In the genomic region with DNA sequence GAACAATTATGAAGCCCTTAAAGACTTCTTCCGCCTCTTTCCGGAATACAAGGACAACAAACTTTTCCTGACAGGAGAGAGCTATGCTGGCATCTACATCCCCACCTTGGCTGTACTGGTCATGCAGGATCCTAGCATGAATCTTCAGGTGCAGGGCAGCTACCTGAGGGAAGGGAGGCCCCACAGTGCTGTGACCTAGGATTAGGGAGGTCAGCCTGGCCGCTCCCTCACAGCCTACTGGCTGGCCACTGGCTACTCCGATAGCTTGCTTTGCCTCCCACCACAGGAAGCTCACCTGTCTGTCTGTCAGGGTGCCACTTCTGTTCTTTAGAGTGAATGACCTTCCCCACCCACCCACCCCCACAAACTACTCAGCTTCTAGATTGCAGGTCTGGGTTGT, we compare ENCODE assay signal across 10 mouse cellular contexts. TPM values are rescaled to one million over a fixed set of nuclear protein-coding genes. Genes with fewer than 3 reads are reported as not detected.
A peak's percentile ranks its signal among the peaks of the same experiment; 100 is the strongest.
DNase-seq lines count a peak whose midpoint lies in the region; ATAC-seq lines count a peak whose summit lies in the region.
"Had no signal": no experiment of that assay in that cellular context is flagged by ENCODE, and none has a peak within 500 bp of the region (broad histone marks: within the 10 kb centered on the region; RNA-seq: fewer than 3 reads in every experiment).

No protein-coding gene starts in this region.

- peak overlapping the region; percentile 74; the same call in 1 of the 2 replicates for H3K4me3 ChIP-seq in heart, embryonic 12.5 days
- H3K4me3 ChIP-seq in megakaryocyte, embryonic 14.5 days (replicated peaks): peak overlapping the region; percentile 99
- peak overlapping the region; percentile 88; the same call in 1 of the 2 replicates for H3K4me3 ChIP-seq in limb, embryonic 10.5 days
- no peak overlapping the region for H3K4me3 ChIP-seq in neural tube, embryonic 15.5 days (replicated peaks)

- peaks cover 31% of the 10 kb centered on the region for H3K4me1 ChIP-seq in heart, embryonic 12.5 days (replicated peaks)
- H3K4me1 ChIP-seq in megakaryocyte, embryonic 14.5 days: peaks cover 40% of the 10 kb centered on the region
- peaks cover 27% of the 10 kb centered on the region for H3K4me1 ChIP-seq in limb, embryonic 10.5 days
- H3K4me1 ChIP-seq in neural tube, embryonic 15.5 days: peaks cover 26% of the 10 kb centered on the region

- WGBS in heart, embryonic 12.5 days: 87% methylated on average over 4 of the region's 4 CpGs
- 97% methylated on average over 4 of the region's 4 CpGs for WGBS in limb, embryonic 10.5 days
- WGBS in neural tube, embryonic 15.5 days: 98% methylated on average over 4 of the region's 4 CpGs

- no peaks in the 10 kb centered on the region for H3K9me3 ChIP-seq in heart, embryonic 12.5 days (replicated peaks)
- H3K9me3 ChIP-seq in megakaryocyte, embryonic 14.5 days: no peaks in the 10 kb centered on the region
- no peaks in the 10 kb centered on the region for H3K9me3 ChIP-seq in limb, embryonic 10.5 days (replicated peaks)
- H3K9me3 ChIP-seq in neural tube, embryonic 15.5 days (replicated peaks): no peaks in the 10 kb centered on the region

- H3K9ac ChIP-seq in heart, embryonic 12.5 days: no peak overlapping the region
- no peak overlapping the region for H3K9ac ChIP-seq in neural tube, embryonic 15.5 days (replicated peaks)

- H3K36me3 ChIP-seq in heart, embryonic 12.5 days: peaks cover 49% of the 10 kb centered on the region
- H3K36me3 ChIP-seq in megakaryocyte, embryonic 14.5 days (replicated peaks; ENCODE audit: low read length): peaks cover 51% of the 10 kb centered on the region
- peaks cover 49% of the 10 kb centered on the region for H3K36me3 ChIP-seq in limb, embryonic 10.5 days
- H3K36me3 ChIP-seq in neural tube, embryonic 15.5 days: peaks cover 14% of the 10 kb centered on the region

- DNase-seq in heart, postnatal 25 days (ENCODE audit: low spot score): no peak
- DNase-seq in limb, embryonic 10.5 days (ENCODE audit: low spot score): no peak
- DNase-seq in layer of hippocampus, postnatal 10 days (ENCODE audit: low spot score in 2 of 2): no peak
- no peak for DNase-seq in cerebellum, postnatal 4 days (ENCODE audit: low spot score in 2 of 2)

- no peaks in the 10 kb centered on the region for H3K27me3 ChIP-seq in heart, embryonic 12.5 days (replicated peaks)
- H3K27me3 ChIP-seq in megakaryocyte, embryonic 14.5 days (replicated peaks): peaks cover 3% of the 10 kb centered on the region
- H3K27me3 ChIP-seq in limb, embryonic 10.5 days (ENCODE audit: low read depth, poor library complexity, severe bottlenecking): no peaks in the 10 kb centered on the region
- no peaks in the 10 kb centered on the region for H3K27me3 ChIP-seq in neural tube, embryonic 15.5 days (replicated peaks)

- ATAC-seq in heart, embryonic 12.5 days (ENCODE audit: insufficient number of reproducible peaks, low FRiP score): no peak
- no peak for ATAC-seq in megakaryocyte, adult 5-6 weeks (ENCODE audit: poor library complexity, severe bottlenecking)
- ATAC-seq in neural tube, embryonic 15.5 days (ENCODE audit: low FRiP score): no peak

- no peak overlapping the region for H3K27ac ChIP-seq in heart, embryonic 12.5 days (ENCODE audit: poor library complexity, severe bottlenecking)
- H3K27ac ChIP-seq in limb, embryonic 10.5 days: no peak overlapping the region
- H3K27ac ChIP-seq in neural tube, embryonic 15.5 days (replicated peaks): no peak overlapping the region

- intact Hi-C loops in heart, postnatal 25 days (cut with DNase I): loop anchor here (2.0 to 10.0 kb wide), 2 partner anchors 20 to 200 kb away; partner anchors contain the start of gene Ncoa5

- H3K4me2 ChIP-seq in heart, embryonic 12.5 days: peak overlapping the region; percentile 96
- H3K4me2 ChIP-seq in neural tube, embryonic 15.5 days: peak overlapping the region; percentile 93

RNA-seq across cellular contexts. Expression of gene Neurl2, which starts 1.9 kb away (rescaled TPM):
- polyA plus RNA-seq in heart, embryonic 12.5 days (2016; fragmentation: Nextera tagmentation; extraction: Ambion mirVana): 45.0 and 45.5 TPM in 2 replicates
- 10 to 100 TPM; 39.9 to 44.6 TPM for total RNA-seq in heart, postnatal 25 days (2021)
- polyA plus RNA-seq in megakaryocyte, embryonic 14.5 days (2012; ENCODE audit: insufficient read depth, low replicate concordance): 5.4 TPM in 1 of 2 replicates, not detected in the other
- 2.7 and 3.4 TPM in 2 replicates for total RNA-seq in megakaryocyte, adult 5-6 weeks (2015)
- 1.6 and 1.8 TPM in 2 replicates for total RNA-seq in megakaryocyte, adult 5-6 weeks (2017)
- polyA plus RNA-seq in limb, embryonic 10.5 days (2016; fragmentation: Nextera tagmentation; extraction: Ambion mirVana): 4.0 and 6.9 TPM in 2 replicates
- polyA plus RNA-seq in neural tube, embryonic 15.5 days (2015; fragmentation: Nextera tagmentation; extraction: Ambion mirVana): 6.8 and 7.1 TPM in 2 replicates
- total RNA-seq in layer of hippocampus, postnatal 10 days (2021): 1 to 10 TPM; 3.5 to 4.7 TPM
- total RNA-seq: hematopoietic stem cell, adult 5-6 weeks had no signal

RNA-seq across cellular contexts. Expression of gene Ctsa, which starts 2.5 kb away (rescaled TPM):
- 169 and 175 TPM in 2 replicates for polyA plus RNA-seq in heart, embryonic 12.5 days (2016; fragmentation: Nextera tagmentation; extraction: Ambion mirVana)
- total RNA-seq in heart, postnatal 25 days (2021): 100 to 1,000 TPM in 1 of 2 experiments, 10 to 100 TPM in 1; 90.9 to 108 TPM
- 135 and 694 TPM in 2 replicates for polyA plus RNA-seq in megakaryocyte, embryonic 14.5 days (2012; ENCODE audit: insufficient read depth, low replicate concordance)
- total RNA-seq in megakaryocyte, adult 5-6 weeks (2015): 192 and 200 TPM in 2 replicates
- total RNA-seq in megakaryocyte, adult 5-6 weeks (2017): 224 and 228 TPM in 2 replicates
- 93.0 and 105 TPM in 2 replicates for polyA plus RNA-seq in limb, embryonic 10.5 days (2016; fragmentation: Nextera tagmentation; extraction: Ambion mirVana)
- 99.9 and 113 TPM in 2 replicates for polyA plus RNA-seq in neural tube, embryonic 15.5 days (2015; fragmentation: Nextera tagmentation; extraction: Ambion mirVana)
- 10 to 100 TPM; 70.8 to 76.9 TPM for total RNA-seq in layer of hippocampus, postnatal 10 days (2021)

RNA-seq across cellular contexts. Expression of gene Spata25, which starts 6.8 kb away (rescaled TPM):
- polyA plus RNA-seq in heart, embryonic 12.5 days (2016; fragmentation: Nextera tagmentation; extraction: Ambion mirVana): not detected in 2 replicates
- total RNA-seq in heart, postnatal 25 days (2021): under 1 TPM; 0.42 to 0.64 TPM
- not detected in 2 replicates for polyA plus RNA-seq in megakaryocyte, embryonic 14.5 days (2012; ENCODE audit: insufficient read depth, low replicate concordance)
- not detected in 2 replicates for total RNA-seq in megakaryocyte, adult 5-6 weeks (2015)
- not detected in 2 replicates for total RNA-seq in megakaryocyte, adult 5-6 weeks (2017)
- 0.36 TPM in 1 of 2 replicates, not detected in the other for polyA plus RNA-seq in limb, embryonic 10.5 days (2016; fragmentation: Nextera tagmentation; extraction: Ambion mirVana)
- polyA plus RNA-seq in neural tube, embryonic 15.5 days (2015; fragmentation: Nextera tagmentation; extraction: Ambion mirVana): not detected in 2 replicates
- 1 to 10 TPM in 1 of 2 experiments, not detected in 1; 1.6 TPM for total RNA-seq in layer of hippocampus, postnatal 10 days (2021)
- total RNA-seq: hematopoietic stem cell, adult 5-6 weeks; monocyte, adult 5-6 weeks had no signal

RNA-seq across cellular contexts. Expression of gene Zswim1, which starts 12.7 kb away (rescaled TPM):
- polyA plus RNA-seq in heart, embryonic 12.5 days (2016; fragmentation: Nextera tagmentation; extraction: Ambion mirVana): 9.8 and 10.1 TPM in 2 replicates
- 1 to 10 TPM; 3.6 to 4.5 TPM for total RNA-seq in heart, postnatal 25 days (2021)
- 13.3 and 15.6 TPM in 2 replicates for polyA plus RNA-seq in megakaryocyte, embryonic 14.5 days (2012; ENCODE audit: insufficient read depth, low replicate concordance)
- 5.7 and 6.4 TPM in 2 replicates for total RNA-seq in megakaryocyte, adult 5-6 weeks (2015)
- 2.9 TPM in 2 replicates for total RNA-seq in megakaryocyte, adult 5-6 weeks (2017)
- polyA plus RNA-seq in limb, embryonic 10.5 days (2016; fragmentation: Nextera tagmentation; extraction: Ambion mirVana): 24.3 and 24.6 TPM in 2 replicates
- polyA plus RNA-seq in neural tube, embryonic 15.5 days (2015; fragmentation: Nextera tagmentation; extraction: Ambion mirVana): 23.7 and 25.4 TPM in 2 replicates
- total RNA-seq in layer of hippocampus, postnatal 10 days (2021): 10 to 100 TPM; 18.5 to 18.7 TPM

RNA-seq across cellular contexts. Expression of gene Pltp, which starts 22.3 kb away (rescaled TPM):
- 9.7 and 9.9 TPM in 2 replicates for polyA plus RNA-seq in heart, embryonic 12.5 days (2016; fragmentation: Nextera tagmentation; extraction: Ambion mirVana)
- 10 to 100 TPM; 35.9 to 37.5 TPM for total RNA-seq in heart, postnatal 25 days (2021)
- polyA plus RNA-seq in megakaryocyte, embryonic 14.5 days (2012; ENCODE audit: insufficient read depth, low replicate concordance): 15.1 and 146 TPM in 2 replicates
- 3.8 and 7.1 TPM in 2 replicates for total RNA-seq in megakaryocyte, adult 5-6 weeks (2015)
- total RNA-seq in megakaryocyte, adult 5-6 weeks (2017): 1.8 and 3.6 TPM in 2 replicates
- 20.2 and 24.9 TPM in 2 replicates for polyA plus RNA-seq in limb, embryonic 10.5 days (2016; fragmentation: Nextera tagmentation; extraction: Ambion mirVana)
- polyA plus RNA-seq in neural tube, embryonic 15.5 days (2015; fragmentation: Nextera tagmentation; extraction: Ambion mirVana): 117 and 192 TPM in 2 replicates
- 10 to 100 TPM; 72.9 to 79.2 TPM for total RNA-seq in layer of hippocampus, postnatal 10 days (2021)
